Comparison of ENCODE assay signal across 31 mouse cellular contexts in genomic region chr1:153128780-153129179, GRCm38 (mm10). TPM values are rescaled to one million over a fixed set of nuclear protein-coding genes. Genes with fewer than 3 reads are reported as not detected.
DNase-seq lines count a peak whose midpoint lies in the region; ATAC-seq and TF ChIP-seq lines count a peak whose summit lies in the region.
"Had no signal": no experiment of that assay in that cellular context is flagged by ENCODE, and none has a peak within 500 bp of the region (broad histone marks: within the 10 kb centered on the region; RNA-seq: fewer than 3 reads in every experiment).

No protein-coding gene starts in this region.

- H3K9ac ChIP-seq in midbrain, embryonic 11.5 days (ENCODE audit: low read length): no peak overlapping the region
- H3K9ac ChIP-seq: hindbrain, embryonic 12.5 days; intestine, embryonic 15.5 days; limb, embryonic 13.5 days; lung, embryonic 15.5 days; neural tube, embryonic 12.5 days had no signal

- WGBS in heart, embryonic 10.5 days: 66% methylated on average over 8 of the region's 8 CpGs
- 81% methylated on average over 8 of the region's 8 CpGs for WGBS in midbrain, embryonic 11.5 days
- WGBS in midbrain, embryonic 10.5 days: 76% methylated on average over 8 of the region's 8 CpGs

- H3K27ac ChIP-seq in heart, embryonic 10.5 days: peak overlapping the region; percentile 68; the same call in 1 of the 2 replicates
- H3K27ac ChIP-seq in midbrain, embryonic 11.5 days (ENCODE audit: low read depth, low read length): no peak overlapping the region
- no peak overlapping the region for H3K27ac ChIP-seq in midbrain, embryonic 10.5 days (replicated peaks)
- H3K27ac ChIP-seq: hindbrain, embryonic 12.5 days; hindbrain, postnatal 0 days; intestine, embryonic 15.5 days; layer of hippocampus, adult 2 months; left cerebral cortex, adult 2 months; limb, embryonic 13.5 days; lung, embryonic 15.5 days; neural tube, embryonic 12.5 days had no signal

- intact Hi-C loops in left cerebral cortex, postnatal 14 days (cut with DNase I): loop anchor here (10.0 kb wide), 1 partner anchor 106 kb away; no protein-coding TSS in a partner anchor

- ATAC-seq in midbrain, embryonic 11.5 days (ENCODE audit: low FRiP score): no peak
- ATAC-seq in megakaryocyte, adult 5-6 weeks (ENCODE audit: poor library complexity, severe bottlenecking): no peak
- ATAC-seq: forebrain, embryonic 14.5 days; hindbrain, postnatal 0 days; intestine, embryonic 15.5 days; midbrain, embryonic 16.5 days had no signal

- H3K79me2 ChIP-seq in myocyte (ENCODE audit: control insufficient read depth, insufficient read depth): no peaks in the 10 kb centered on the region

- DNase-seq in heart, embryonic 10.5 days (ENCODE audit: low spot score): no peak
- DNase-seq in heart, adult 8-10 months (ENCODE audit: low spot score): no peak
- peak; percentile 14 for DNase-seq in midbrain, embryonic 11.5 days (ENCODE audit: low spot score, missing footprints)
- no peak for DNase-seq in midbrain, embryonic 10.5 days (ENCODE audit: low spot score)
- DNase-seq in left cerebral cortex, postnatal 14 days (ENCODE audit: low spot score in 2 of 2): no peak
- DNase-seq: adrenal gland, postnatal 14 days; cerebellum, adult 11 months; cerebellum, adult 9-10 months; cerebellum, postnatal 36 days; gastrocnemius, postnatal 36 days; heart, adult 18-20 months; heart, postnatal 14 days; kidney, adult 2 months; kidney, postnatal 36 days; lung, postnatal 4 days; right cerebral cortex, postnatal 4 days; thymus, adult 18-20 months; thymus, postnatal 25 days had no signal

- H3ac ChIP-seq in myocyte (ENCODE audit: control insufficient read depth, insufficient read length): no peak overlapping the region

- H3K4me2 ChIP-seq in midbrain, embryonic 11.5 days: no peak overlapping the region
- peak overlapping the region; percentile 89 for H3K4me2 ChIP-seq in myocyte (ENCODE audit: low read depth)
- H3K4me2 ChIP-seq: hindbrain, embryonic 12.5 days; intestine, embryonic 15.5 days; limb, embryonic 13.5 days; liver, embryonic 11.5 days; lung, embryonic 15.5 days; neural tube, embryonic 12.5 days had no signal

- no peaks in the 10 kb centered on the region for H3K27me3 ChIP-seq in heart, embryonic 10.5 days (ENCODE audit: insufficient read depth, poor library complexity, severe bottlenecking)
- no peaks in the 10 kb centered on the region for H3K27me3 ChIP-seq in midbrain, embryonic 11.5 days (ENCODE audit: control insufficient read depth, insufficient read depth, low read length)
- no peaks in the 10 kb centered on the region for H3K27me3 ChIP-seq in midbrain, embryonic 10.5 days (ENCODE audit: low read depth, poor library complexity, severe bottlenecking)
- H3K27me3 ChIP-seq in myocyte (ENCODE audit: control insufficient read depth, insufficient read depth, insufficient read length): no peaks in the 10 kb centered on the region
- H3K27me3 ChIP-seq: hindbrain, embryonic 12.5 days; intestine, embryonic 15.5 days; lung, embryonic 15.5 days; neural tube, embryonic 12.5 days had no signal

- TF ChIP-seq POLR2A in myocyte (IDR thresholded peaks at IDR 0.05; ENCODE audit: insufficient read length, low read depth): no peak

- H3K4me1 ChIP-seq in heart, embryonic 10.5 days: peaks cover 45% of the 10 kb centered on the region
- H3K4me1 ChIP-seq in midbrain, embryonic 11.5 days (ENCODE audit: control insufficient read depth, insufficient read depth, low read length): 0 out of 2 replicates have a peak, but pooled peaks cover under 1% of the 10 kb centered on the region
- H3K4me1 ChIP-seq in midbrain, embryonic 10.5 days: peaks cover 15% of the 10 kb centered on the region
- H3K4me1 ChIP-seq: hindbrain, embryonic 12.5 days had no signal

- H3K4me3 ChIP-seq in heart, embryonic 10.5 days: no peak overlapping the region
- H3K4me3 ChIP-seq in midbrain, embryonic 11.5 days (ENCODE audit: low read depth, low read length): no peak overlapping the region
- no peak overlapping the region for H3K4me3 ChIP-seq in midbrain, embryonic 10.5 days
- H3K4me3 ChIP-seq in myocyte: no peak overlapping the region
- H3K4me3 ChIP-seq: hindbrain, embryonic 12.5 days; intestine, embryonic 15.5 days; layer of hippocampus, adult 2 months; left cerebral cortex, adult 2 months; limb, embryonic 13.5 days; lung, embryonic 15.5 days; neural tube, embryonic 12.5 days had no signal

- H3K36me3 ChIP-seq in heart, embryonic 10.5 days: no peaks in the 10 kb centered on the region
- H3K36me3 ChIP-seq in midbrain, embryonic 11.5 days (ENCODE audit: control insufficient read depth, insufficient read depth, low read length): no peaks in the 10 kb centered on the region
- no peaks in the 10 kb centered on the region for H3K36me3 ChIP-seq in midbrain, embryonic 10.5 days
- no peaks in the 10 kb centered on the region for H3K36me3 ChIP-seq in myocyte (ENCODE audit: control insufficient read depth, insufficient read depth)
- H3K36me3 ChIP-seq: hindbrain, embryonic 12.5 days; intestine, embryonic 15.5 days; limb, embryonic 13.5 days; lung, embryonic 15.5 days; neural tube, embryonic 12.5 days had no signal

- no peaks in the 10 kb centered on the region for H3K9me3 ChIP-seq in heart, embryonic 10.5 days
- H3K9me3 ChIP-seq in midbrain, embryonic 11.5 days (ENCODE audit: control insufficient read depth, low read length): no peaks in the 10 kb centered on the region
- no peaks in the 10 kb centered on the region for H3K9me3 ChIP-seq in midbrain, embryonic 10.5 days (replicated peaks)
- H3K9me3 ChIP-seq: hindbrain, embryonic 12.5 days; intestine, embryonic 15.5 days; limb, embryonic 13.5 days; lung, embryonic 15.5 days; neural tube, embryonic 12.5 days had no signal

TF ChIP-seq in myocyte, 11 proteins besides CTCF, POLR2A, EP300 and RAD21:
- TF ChIP-seq MAX (IDR thresholded peaks at IDR 0.05; ENCODE audit: low read depth) (no peak), MYOG (IDR thresholded peaks at IDR 0.05; ENCODE audit: control insufficient read depth in 1 of 3, insufficient read depth in 1 of 3, insufficient read length in 2 of 3, low read depth in 2 of 3) (no peak), REST (IDR thresholded peaks at IDR 0.05; ENCODE audit: insufficient read depth, insufficient read length) (no peak), MYOD1 (IDR thresholded peaks at IDR 0.05; ENCODE audit: control insufficient read depth in 1 of 3, insufficient read length in 2 of 3, low read depth in 2 of 3) (no peak), TCF12 (IDR thresholded peaks at IDR 0.05; ENCODE audit: insufficient read depth, poor library complexity, severe bottlenecking) (no peak), TCF3 (IDR thresholded peaks at IDR 0.05; ENCODE audit: insufficient read length, low read depth) (no peak), E2F4 (IDR thresholded peaks at IDR 0.05; ENCODE audit: insufficient read depth) (no peak), CEBPB (IDR thresholded peaks at IDR 0.05; ENCODE audit: insufficient read depth, poor library complexity, severe bottlenecking) (no peak), POLR2AphosphoS2 (IDR thresholded peaks at IDR 0.05; ENCODE audit: insufficient read length, low read depth) (no peak), USF1 (IDR thresholded peaks at IDR 0.05; ENCODE audit: low read depth) (no peak), SRF (IDR thresholded peaks at IDR 0.05; ENCODE audit: control insufficient read depth, insufficient read length, low read depth) (no peak)

RNA-seq across cellular contexts. Expression of gene Lamc2, which starts 57.5 kb away (rescaled TPM):
- 4.9 and 5.6 TPM in 2 replicates for polyA plus RNA-seq in heart, embryonic 10.5 days (2016; fragmentation: Nextera tagmentation; extraction: Ambion mirVana)
- total RNA-seq in heart, adult 8-10 months (2022): 10 to 100 TPM in 2 of 4 experiments, 1 to 10 TPM in 2; 8.3 to 14.2 (median 11.6) TPM
- polyA plus RNA-seq in midbrain, embryonic 11.5 days (2014; fragmentation: Nextera tagmentation; extraction: Ambion mirVana): 0.25 and 0.51 TPM in 2 replicates
- polyA plus RNA-seq in midbrain, embryonic 10.5 days (2016; fragmentation: Nextera tagmentation; extraction: Ambion mirVana): 0.40 and 1.1 TPM in 2 replicates
- 10.2 TPM for polyA plus RNA-seq in myocyte (2012; fragmentation: generic; extraction: Trizol)
- total RNA-seq in left cerebral cortex, postnatal 14 days (2021): 1 to 10 TPM; 2.8 to 6.2 TPM
- not detected in 2 replicates for total RNA-seq in megakaryocyte, adult 5-6 weeks (2015)
- not detected in 2 replicates for total RNA-seq in megakaryocyte, adult 5-6 weeks (2017)
